ENCODE assay signal across 14 mouse cellular contexts in genomic region chr9:119664109-119664508, GRCm38 (mm10). TPM values are rescaled to one million over a fixed set of nuclear protein-coding genes. Genes with fewer than 3 reads are reported as not detected.
DNase-seq lines count a peak whose midpoint lies in the region; ATAC-seq and TF ChIP-seq lines count a peak whose summit lies in the region.
"Had no signal": no experiment of that assay in that cellular context is flagged by ENCODE, and none has a peak within 500 bp of the region (broad histone marks: within the 10 kb centered on the region; RNA-seq: fewer than 3 reads in every experiment).

No protein-coding gene starts in this region.

- TF ChIP-seq CTCF in intestine, postnatal 0 days (IDR thresholded peaks at IDR 0.05; ENCODE audit: low read depth) = peak; percentile 16; the same call in 1 of the 2 replicates

- H3K4me3 ChIP-seq in intestine, postnatal 0 days (ENCODE audit: low read depth, low read length) = no peak overlapping the region
- H3K4me3 ChIP-seq in intestine, embryonic 16.5 days (ENCODE audit: low read length) = no peak overlapping the region
- no peak overlapping the region for H3K4me3 ChIP-seq in midbrain, embryonic 10.5 days
- H3K4me3 ChIP-seq: limb, embryonic 13.5 days; lung, embryonic 15.5 days had no signal

- no peaks in the 10 kb centered on the region for H3K9me3 ChIP-seq in intestine, postnatal 0 days (ENCODE audit: control insufficient read depth)
- H3K9me3 ChIP-seq in intestine, embryonic 16.5 days (ENCODE audit: control insufficient read depth, low read length) = no peaks in the 10 kb centered on the region
- no peaks in the 10 kb centered on the region for H3K9me3 ChIP-seq in midbrain, embryonic 10.5 days (replicated peaks)
- H3K9me3 ChIP-seq: limb, embryonic 13.5 days; lung, embryonic 15.5 days had no signal

- 41% methylated on average over 1 of the region's 1 CpGs for WGBS in intestine, postnatal 0 days
- WGBS in intestine, embryonic 16.5 days = 52% methylated on average over 1 of the region's 1 CpGs
- WGBS in midbrain, embryonic 10.5 days = 66% methylated on average over 1 of the region's 1 CpGs

- H3K36me3 ChIP-seq in intestine, postnatal 0 days (ENCODE audit: control insufficient read depth, insufficient read depth) = no peaks in the 10 kb centered on the region
- H3K36me3 ChIP-seq in intestine, embryonic 16.5 days (ENCODE audit: control insufficient read depth, insufficient read depth, low read length) = no peaks in the 10 kb centered on the region
- H3K36me3 ChIP-seq in midbrain, embryonic 10.5 days = no peaks in the 10 kb centered on the region
- H3K36me3 ChIP-seq: limb, embryonic 13.5 days; lung, embryonic 15.5 days had no signal

- ATAC-seq in intestine, postnatal 0 days = no peak
- no peak for ATAC-seq in intestine, embryonic 16.5 days
- no peak for ATAC-seq in frontal cortex, adult (ENCODE audit: low TSS enrichment)

- no peak overlapping the region for H3K9ac ChIP-seq in intestine, postnatal 0 days (ENCODE audit: low read depth, low read length)
- H3K9ac ChIP-seq in intestine, embryonic 16.5 days (ENCODE audit: low read depth, low read length) = no peak overlapping the region
- H3K9ac ChIP-seq: limb, embryonic 13.5 days; lung, embryonic 15.5 days had no signal

- no peak overlapping the region for H3K27ac ChIP-seq in intestine, postnatal 0 days (ENCODE audit: low read depth, low read length)
- H3K27ac ChIP-seq in intestine, embryonic 16.5 days (ENCODE audit: low read length) = no peak overlapping the region
- no peak overlapping the region for H3K27ac ChIP-seq in midbrain, embryonic 10.5 days (replicated peaks)
- H3K27ac ChIP-seq: limb, embryonic 13.5 days; lung, embryonic 15.5 days had no signal

- no peaks in the 10 kb centered on the region for H3K4me1 ChIP-seq in intestine, postnatal 0 days (replicated peaks; ENCODE audit: control insufficient read depth, insufficient read depth, low read length)
- H3K4me1 ChIP-seq in intestine, embryonic 16.5 days (ENCODE audit: control insufficient read depth, insufficient read depth, low read length) = no peaks in the 10 kb centered on the region
- H3K4me1 ChIP-seq in midbrain, embryonic 10.5 days = peaks cover 9% of the 10 kb centered on the region
- H3K4me1 ChIP-seq: limb, embryonic 13.5 days; lung, embryonic 15.5 days had no signal

- H3K27me3 ChIP-seq in intestine, postnatal 0 days (replicated peaks; ENCODE audit: control insufficient read depth, insufficient read depth, low read length) = no peaks in the 10 kb centered on the region
- no peaks in the 10 kb centered on the region for H3K27me3 ChIP-seq in intestine, embryonic 16.5 days (replicated peaks; ENCODE audit: control insufficient read depth, insufficient read depth, low read length)
- no peaks in the 10 kb centered on the region for H3K27me3 ChIP-seq in midbrain, embryonic 10.5 days (ENCODE audit: low read depth, poor library complexity, severe bottlenecking)
- H3K27me3 ChIP-seq: limb, embryonic 13.5 days; lung, embryonic 15.5 days had no signal

- H3K4me2 ChIP-seq in intestine, postnatal 0 days (replicated peaks; ENCODE audit: low read depth) = no peak overlapping the region
- no peak overlapping the region for H3K4me2 ChIP-seq in intestine, embryonic 16.5 days (ENCODE audit: low read depth, low read length)
- H3K4me2 ChIP-seq: limb, embryonic 13.5 days; lung, embryonic 15.5 days had no signal

- peak; percentile 10 for DNase-seq in CD4-positive helper T cell, adult 2 months (ENCODE audit: low read depth, low spot score)
- DNase-seq in R1 (ENCODE audit: low read depth, low spot score) = peak; percentile 32
- DNase-seq in forelimb bud, embryonic 11.5 days (ENCODE audit: low read depth, low spot score) = peak; percentile 23
- DNase-seq in midbrain, embryonic 10.5 days (ENCODE audit: low spot score) = no peak
- no peak for DNase-seq in kidney, adult 18-20 months
- DNase-seq: cerebellum, adult 8-10 months; layer of hippocampus, adult 9-11 months had no signal

RNA-seq across cellular contexts. Expression of gene Scn10a, which starts 55.0 kb away (rescaled TPM):
- 0.04 TPM in 1 of 2 replicates, not detected in the other for polyA plus RNA-seq in intestine, postnatal 0 days (2015; fragmentation: Nextera tagmentation; extraction: Ambion mirVana)
- 0.02 TPM in 1 of 2 replicates, not detected in the other for polyA plus RNA-seq in intestine, embryonic 16.5 days (2015; fragmentation: Nextera tagmentation; extraction: Ambion mirVana)
- 0.19 TPM in 1 of 2 replicates, not detected in the other for polyA plus RNA-seq in midbrain, embryonic 10.5 days (2016; fragmentation: Nextera tagmentation; extraction: Ambion mirVana)
- polyA plus RNA-seq: intestine, embryonic 14.5 days; limb, embryonic 13.5 days; urinary bladder, adult 2 months had no signal

Comparison
In these comparisons a context has a peak if more than half of its experiments do, and no peak if none do; other contexts are left out.
1. DNase-seq: peak in CD4-positive helper T cell, adult 2 months (single experiment), R1 (single experiment) and forelimb bud, embryonic 11.5 days (single experiment); none in midbrain, embryonic 10.5 days (single experiment) and kidney, adult 18-20 months (single experiment).